Mouse (Mus musculus) spleen, embryonic (tissue): ENCODE measurements around the gene Olfr15.

Experiments used
- CTCF ChIA-PET: fragments of 350-600 bp; sonication (Branson Sonifier 250); formaldehyde crosslinking; loops from one replicate; lab custom pipeline; 2022; lab: Charles Lee

The Olfr15 gene

GRCm38 (mm10) chr16:3872216-3873047 lies 41.8 kb downstream of the Olfr15 start, which contains the start of gene Naa60:
Gene Naa60 (plus strand): TSS chr16:3872375.
- CTCF ChIA-PET, result interaction anchor here (0.5 kb wide), 1 partner anchor 12 kb away, joined by 4 read pairs; the partner anchor contains the start of genes Gm20695 and Zfp597

- CTCF ChIA-PET, result no interaction called here
These were observed 45.7 kb downstream of the Olfr15 start for GRCm38 (mm10) chr16:3876346-3876745.

- CTCF ChIA-PET, result interaction anchor here (0.6 to 1.0 kb wide), 2 partner anchors 9 to 11 kb away, joined by 3 to 4 read pairs; no protein-coding TSS in a partner anchor
These were observed 53.8 kb downstream of the Olfr15 start, which contains the start of the genes Zfp597 and Gm20695 for GRCm38 (mm10) chr16:3884201-3885064. Gene Zfp597 (minus strand): TSS chr16:3884561. Gene Gm20695 (plus strand): TSS chr16:3884648.

GRCm38 (mm10) chr16:3885065-3885670 lies 54.5 kb downstream of the Olfr15 start:
- CTCF ChIA-PET, result interaction anchor here (0.6 to 1.0 kb wide), 2 partner anchors 9 to 154 kb away, joined by 3 read pairs; no protein-coding TSS in a partner anchor

- CTCF ChIA-PET, result no interaction called here
These were observed 61.1 kb downstream of the Olfr15 start for GRCm38 (mm10) chr16:3891621-3892295.

- CTCF ChIA-PET, result interaction anchor here (1.2 kb wide), 1 partner anchor 9 kb away, joined by 3 read pairs; no protein-coding TSS in a partner anchor
These were observed 63.1 kb downstream of the Olfr15 start for GRCm38 (mm10) chr16:3893739-3894138.
